Comparison of ENCODE assay signal across 8 mouse cellular contexts in genomic region chr12:79502862-79503581, GRCm38 (mm10).
DNase-seq lines count a peak whose midpoint lies in the region; ATAC-seq and TF ChIP-seq lines count a peak whose summit lies in the region.
"Had no signal": no experiment of that assay in that cellular context is flagged by ENCODE, and none has a peak within 500 bp of the region (broad histone marks: within the 10 kb centered on the region; RNA-seq: fewer than 3 reads in every experiment).

No protein-coding gene starts in this region.

- DNase-seq in kidney, adult 11 months = no peak
- no peak for DNase-seq in midbrain, postnatal 0 days (ENCODE audit: low spot score)
- peak; percentile 39 for DNase-seq in forebrain, postnatal 0 days
- no peak for DNase-seq in stomach, postnatal 0 days (ENCODE audit: low spot score)
- DNase-seq in cerebellum, postnatal 25 days = no peak
- DNase-seq: gastrocnemius, postnatal 36 days had no signal

- H3K9ac ChIP-seq in kidney, embryonic 16.5 days (replicated peaks; ENCODE audit: low read length) = no peak overlapping the region
- H3K9ac ChIP-seq in midbrain, embryonic 12.5 days (replicated peaks) = no peak overlapping the region
- H3K9ac ChIP-seq in midbrain, postnatal 0 days (replicated peaks; ENCODE audit: low read length, poor library complexity, severe bottlenecking) = no peak overlapping the region
- H3K9ac ChIP-seq in forebrain, postnatal 0 days = no peak overlapping the region
- H3K9ac ChIP-seq in stomach, postnatal 0 days (ENCODE audit: low read length) = no peak overlapping the region

- TF ChIP-seq EP300 in stomach, postnatal 0 days (optimal IDR thresholded peaks at IDR 0.05) = no peak

- H3K4me3 ChIP-seq in kidney, embryonic 16.5 days (ENCODE audit: low read length) = no peak overlapping the region
- H3K4me3 ChIP-seq in midbrain, embryonic 12.5 days = no peak overlapping the region
- H3K4me3 ChIP-seq in midbrain, postnatal 0 days (ENCODE audit: low read depth, low read length) = no peak overlapping the region
- H3K4me3 ChIP-seq in forebrain, postnatal 0 days (ENCODE audit: low read depth, low read length) = no peak overlapping the region
- no peak overlapping the region for H3K4me3 ChIP-seq in stomach, postnatal 0 days (ENCODE audit: low read depth, low read length)

- no peaks in the 10 kb centered on the region for H3K27me3 ChIP-seq in kidney, embryonic 16.5 days (ENCODE audit: insufficient read depth, low read length)
- no peaks in the 10 kb centered on the region for H3K27me3 ChIP-seq in midbrain, embryonic 12.5 days
- no peaks in the 10 kb centered on the region for H3K27me3 ChIP-seq in midbrain, postnatal 0 days (ENCODE audit: insufficient read depth, low read length)
- H3K27me3 ChIP-seq in forebrain, postnatal 0 days (ENCODE audit: insufficient read depth, low read length) = no peaks in the 10 kb centered on the region
- no peaks in the 10 kb centered on the region for H3K27me3 ChIP-seq in stomach, postnatal 0 days (ENCODE audit: control insufficient read depth, insufficient read depth, low read length)

- H3K9me3 ChIP-seq in kidney, embryonic 16.5 days (ENCODE audit: low read length) = no peaks in the 10 kb centered on the region
- H3K9me3 ChIP-seq in midbrain, embryonic 12.5 days = 0 out of 2 replicates have a peak, but pooled peaks cover 5% of the 10 kb centered on the region
- no peaks in the 10 kb centered on the region for H3K9me3 ChIP-seq in midbrain, postnatal 0 days (ENCODE audit: low read length)
- no peaks in the 10 kb centered on the region for H3K9me3 ChIP-seq in forebrain, postnatal 0 days (ENCODE audit: low read length)
- no peaks in the 10 kb centered on the region for H3K9me3 ChIP-seq in stomach, postnatal 0 days (ENCODE audit: control insufficient read depth, low read length)

- H3K4me2 ChIP-seq in kidney, embryonic 16.5 days (replicated peaks; ENCODE audit: low read depth, low read length) = no peak overlapping the region
- no peak overlapping the region for H3K4me2 ChIP-seq in midbrain, embryonic 12.5 days (replicated peaks)
- no peak overlapping the region for H3K4me2 ChIP-seq in midbrain, postnatal 0 days (ENCODE audit: low read depth, low read length, poor library complexity, severe bottlenecking)
- no peak overlapping the region for H3K4me2 ChIP-seq in forebrain, postnatal 0 days (ENCODE audit: low read depth)
- H3K4me2 ChIP-seq in stomach, postnatal 0 days (replicated peaks; ENCODE audit: low read depth) = no peak overlapping the region

- H3K36me3 ChIP-seq in kidney, embryonic 16.5 days (ENCODE audit: insufficient read depth, low read length) = no peaks in the 10 kb centered on the region
- H3K36me3 ChIP-seq in midbrain, embryonic 12.5 days = no peaks in the 10 kb centered on the region
- no peaks in the 10 kb centered on the region for H3K36me3 ChIP-seq in midbrain, postnatal 0 days (ENCODE audit: insufficient read depth, low read length)
- H3K36me3 ChIP-seq in forebrain, postnatal 0 days (ENCODE audit: insufficient read depth) = no peaks in the 10 kb centered on the region
- no peaks in the 10 kb centered on the region for H3K36me3 ChIP-seq in stomach, postnatal 0 days (ENCODE audit: control insufficient read depth, insufficient read depth, low read length)

- H3K4me1 ChIP-seq in kidney, embryonic 16.5 days (ENCODE audit: insufficient read depth, low read length) = peaks cover 43% of the 10 kb centered on the region
- H3K4me1 ChIP-seq in midbrain, embryonic 12.5 days = peaks cover 36% of the 10 kb centered on the region
- H3K4me1 ChIP-seq in midbrain, postnatal 0 days (ENCODE audit: insufficient read depth, low read length) = 0 out of 2 replicates have a peak, but pooled peaks cover 7% of the 10 kb centered on the region
- peaks cover 9% of the 10 kb centered on the region for H3K4me1 ChIP-seq in forebrain, postnatal 0 days (ENCODE audit: insufficient read depth)
- H3K4me1 ChIP-seq in stomach, postnatal 0 days (replicated peaks; ENCODE audit: control insufficient read depth, insufficient read depth) = peaks cover 18% of the 10 kb centered on the region

- peak; percentile 77 for ATAC-seq in kidney, embryonic 16.5 days (ENCODE audit: low FRiP score, low TSS enrichment)
- ATAC-seq in midbrain, embryonic 12.5 days (ENCODE audit: low FRiP score, low read depth) = no peak
- ATAC-seq in midbrain, postnatal 0 days (ENCODE audit: low FRiP score) = no peak
- peak; percentile 44 for ATAC-seq in forebrain, postnatal 0 days
- no peak for ATAC-seq in stomach, postnatal 0 days (ENCODE audit: low FRiP score, low TSS enrichment)

- TF ChIP-seq CTCF in midbrain, postnatal 0 days (IDR thresholded peaks at IDR 0.05) = no peak
- TF ChIP-seq CTCF in forebrain, postnatal 0 days (IDR thresholded peaks at IDR 0.05; ENCODE audit: low read depth) = no peak
- no peak for TF ChIP-seq CTCF in stomach, postnatal 0 days (IDR thresholded peaks at IDR 0.05; ENCODE audit: low read depth)

- peak overlapping the region; percentile 81 for H3K27ac ChIP-seq in kidney, embryonic 16.5 days (ENCODE audit: low read length)
- H3K27ac ChIP-seq in midbrain, embryonic 12.5 days (replicated peaks) = peak overlapping the region; percentile 78; the same call in 1 of the 2 replicates
- no peak overlapping the region for H3K27ac ChIP-seq in midbrain, postnatal 0 days (ENCODE audit: low read depth, low read length)
- no peak overlapping the region for H3K27ac ChIP-seq in forebrain, postnatal 0 days (ENCODE audit: low read depth, low read length)
- H3K27ac ChIP-seq in stomach, postnatal 0 days (replicated peaks) = peak overlapping the region; percentile 61

- 64% methylated on average over 11 of the region's 11 CpGs for WGBS in kidney, embryonic 16.5 days
- WGBS in midbrain, embryonic 12.5 days = 86% methylated on average over 11 of the region's 11 CpGs
- whole genome bisulfite sequencing in midbrain, postnatal 0 days = 78% methylated on average over 11 of the region's 11 CpGs
- 65% methylated on average over 11 of the region's 11 CpGs for WGBS in forebrain, postnatal 0 days
- 51% methylated on average over 11 of the region's 11 CpGs for WGBS in stomach, postnatal 0 days

Comparison
In these comparisons a context has a peak if more than half of its experiments do, and no peak if none do; other contexts are left out.
1. H3K27ac ChIP-seq: peak in kidney, embryonic 16.5 days (single experiment), midbrain, embryonic 12.5 days (single experiment) and stomach, postnatal 0 days (single experiment); none in midbrain, postnatal 0 days (single experiment) and forebrain, postnatal 0 days (single experiment).
2. ATAC-seq: peak in kidney, embryonic 16.5 days (single experiment) and forebrain, postnatal 0 days (single experiment); none in midbrain, embryonic 12.5 days (single experiment), midbrain, postnatal 0 days (single experiment) and stomach, postnatal 0 days (single experiment).